Mouse (Mus musculus) forebrain, postnatal 0 days (tissue): ENCODE measurements around the gene Tap2. TPM values are rescaled to one million over a fixed set of nuclear protein-coding genes. Genes with fewer than 3 reads are reported as not detected.

ENCODE experiments used
- ATAC-seq: fragments of 200-750 bp; cut with Nextera tagmentation; 2 replicates; pipeline ENCODE4 v1.8.0; 2017; ENCODE audit warnings: mild to moderate bottlenecking, moderate library complexity
- DNase-seq: peaks from one replicate; pipeline ENCODE4 v3.0.0-alpha.2; 2015
- H3K27ac ChIP-seq: fragments of 300-500 bp; sonication (generic); 2 replicates; pipeline ENCODE4 v1.5.1; 2014; ENCODE audit warnings: low read depth, mild to moderate bottlenecking, antibody characterized with exemption, low read length, moderate library complexity, mixed read lengths
- H3K27me3 ChIP-seq: fragments of 300-500 bp; sonication (generic); 2 replicates; pipeline ENCODE4 v1.6.1; 2014; ENCODE audit warnings: mild to moderate bottlenecking, low read length, mixed read lengths; ENCODE audit not compliant: insufficient read depth
- H3K36me3 ChIP-seq: fragments of 300-500 bp; sonication (generic); 2 replicates; pipeline ENCODE4 v1.6.1; 2014; ENCODE audit warnings: mild to moderate bottlenecking, moderate library complexity; ENCODE audit not compliant: insufficient read depth
- H3K4me1 ChIP-seq: fragments of 300-500 bp; sonication (generic); 2 replicates; pipeline ENCODE4 v1.6.1; 2014; ENCODE audit warnings: antibody characterized with exemption; ENCODE audit not compliant: insufficient read depth
- H3K4me2 ChIP-seq: fragments of 300-500 bp; sonication (generic); 2 replicates; pipeline ENCODE4 v1.6.1; 2014; ENCODE audit warnings: low read depth, mild to moderate bottlenecking, moderate library complexity
- H3K4me3 ChIP-seq: fragments of 300-500 bp; sonication (generic); 2 replicates; pipeline ENCODE4 v1.5.1; 2014; ENCODE audit warnings: low read depth, low read length, mixed read lengths
- H3K9ac ChIP-seq: fragments of 300-500 bp; sonication (generic); 2 replicates; pipeline ENCODE4 v1.6.1; 2014; ENCODE audit warnings: mild to moderate bottlenecking
- H3K9me3 ChIP-seq: fragments of 300-500 bp; sonication (generic); 2 replicates; pipeline ENCODE4 v1.6.1; 2016; ENCODE audit warnings: low read length
- CTCF ChIP-seq: sonication (generic); IDR thresholded peaks from 2 replicates; pipeline ENCODE4 v1.5.1; 2016; ENCODE audit warnings: antibody characterized with exemption, control low read depth, low read depth
- WGBS: fragments of 180-500 bp; shearing (Covaris S2); extraction: QIAGEN DNeasy Blood & Tissue Kit; methylation state at CpG from one replicate; pipeline ENCODE4 v1.1.7; 2014; 5-methylcytosine and 5-hydroxymethylcytosine counted together
- polyA plus RNA-seq: library from polyadenylated mRNA; unstranded; fragments of >200 nt; fragmentation: Nextera tagmentation; extraction: Ambion mirVana; gene quantifications from 2 replicates; pipeline ENCODE4 v1.2.1, GENCODE M21; 2015
- total RNA-seq: library from RNA; depleted of rRNA; stranded (reverse); fragments of >200 nt; gene quantifications from 2 replicates; pipeline ENCODE4 v1.2.3, GENCODE M21; 2014

The Tap2 gene
- total and polyA plus RNA-seq, 2 experiments from 2014 or later = 1.9 to 3.8 TPM

- peak; percentile 38 for ATAC-seq
- H3K4me2 ChIP-seq = peak overlapping the region; percentile 90
These were observed 16.5 kb upstream of the Tap2 start for GRCm38 (mm10) chr17:34186885-34187260.

GRCm38 (mm10) chr17:34187261-34187916, 15.9 kb upstream of the Tap2 start, which contains the start of the genes Tap1 and Psmb9:
TSS of gene Tap1 (plus strand) at chr17:34187553.
TSS of gene Psmb9 (minus strand) at chr17:34187764.
- Histone ChIP-seq H3K4me3 (peak within 1 kb of the TSS; percentile 53), H3K36me3 (no peaks in the 10 kb centered on the region), H3K4me2 (peak within 1 kb of the TSS; percentile 90), H3K27ac (peak within 1 kb of the TSS; percentile 57; the same call in 1 of the 2 replicates), H3K27me3 (peaks cover 16% of the 10 kb centered on the region), H3K9ac (peak within 1 kb of the TSS; percentile 58), H3K9me3 (no peaks in the 10 kb centered on the region), H3K4me1 (peaks cover 7% of the 10 kb centered on the region; the same call in 1 of the 2 replicates)
- TF ChIP-seq CTCF = no peak
- 2% methylated on average over 46 of the region's 46 CpGs for WGBS
- ATAC-seq (peak; percentile 98), DNase-seq (peak; percentile 94)

More at GRCm38 (mm10) chr17:34186885-34187260, 16.5 kb upstream of the Tap2 start:
- 1% methylated on average over 14 of the region's 14 CpGs for WGBS
- no peak for TF ChIP-seq CTCF
- no peak for DNase-seq
- H3K4me1 ChIP-seq = peaks cover 7% of the 10 kb centered on the region; the same call in 1 of the 2 replicates
- H3K9ac ChIP-seq = peak overlapping the region; percentile 58
- H3K27me3 ChIP-seq = peaks cover 16% of the 10 kb centered on the region
- no peaks in the 10 kb centered on the region for H3K9me3 ChIP-seq
- no peak overlapping the region for H3K27ac ChIP-seq
- peak overlapping the region; percentile 53 for H3K4me3 ChIP-seq
- no peaks in the 10 kb centered on the region for H3K36me3 ChIP-seq

- Histone ChIP-seq H3K4me1 (peaks cover 7% of the 10 kb centered on the region; the same call in 1 of the 2 replicates), H3K27ac (0 out of 2 replicates have a peak overlapping the region, but pooled peaks have one; percentile 57), H3K9ac (peak overlapping the region; percentile 58), H3K36me3 (no peaks in the 10 kb centered on the region), H3K9me3 (no peaks in the 10 kb centered on the region), H3K4me3 (peak overlapping the region; percentile 53), H3K27me3 (peaks cover 20% of the 10 kb centered on the region), H3K4me2 (peak overlapping the region; percentile 90)
- 3% methylated on average over 20 of the region's 20 CpGs for WGBS
- DNase-seq (no peak), ATAC-seq (no peak)
- TF ChIP-seq CTCF = no peak
These were observed 15.3 kb upstream of the Tap2 start for GRCm38 (mm10) chr17:34188010-34188409.

- no peaks in the 10 kb centered on the region for H3K9me3 ChIP-seq
- H3K4me2 ChIP-seq = no peak overlapping the region
- no peak for DNase-seq
- H3K36me3 ChIP-seq = no peaks in the 10 kb centered on the region
- TF ChIP-seq CTCF = no peak
- ATAC-seq = no peak
- H3K4me3 ChIP-seq = no peak overlapping the region
- H3K9ac ChIP-seq = no peak overlapping the region
- no peak overlapping the region for H3K27ac ChIP-seq
- peaks cover 20% of the 10 kb centered on the region for H3K27me3 ChIP-seq
- peaks cover 7% of the 10 kb centered on the region; the same call in 1 of the 2 replicates for H3K4me1 ChIP-seq
- 78% methylated on average over 6 of the region's 6 CpGs for WGBS
These were observed 14.3 kb upstream of the Tap2 start for GRCm38 (mm10) chr17:34188986-34189385.

GRCm38 (mm10) chr17:34192852-34193251, 10.5 kb upstream of the Tap2 start:
- no peak for TF ChIP-seq CTCF
- WGBS = 26% methylated on average over 15 of the region's 16 CpGs
- ATAC-seq (no peak), DNase-seq (no peak)
- Histone ChIP-seq H3K36me3 (no peaks in the 10 kb centered on the region), H3K4me1 (peaks cover 5% of the 10 kb centered on the region; the same call in 1 of the 2 replicates), H3K4me2 (no peak overlapping the region), H3K4me3 (no peak overlapping the region), H3K9me3 (no peaks in the 10 kb centered on the region), H3K9ac (no peak overlapping the region), H3K27ac (no peak overlapping the region), H3K27me3 (peaks cover 34% of the 10 kb centered on the region)

GRCm38 (mm10) chr17:34193468-34193867, 9.9 kb upstream of the Tap2 start:
- Histone ChIP-seq H3K27ac (no peak overlapping the region), H3K9ac (no peak overlapping the region), H3K4me3 (no peak overlapping the region), H3K27me3 (peaks cover 35% of the 10 kb centered on the region), H3K9me3 (no peaks in the 10 kb centered on the region), H3K36me3 (no peaks in the 10 kb centered on the region), H3K4me2 (no peak overlapping the region), H3K4me1 (no peaks in the 10 kb centered on the region)
- DNase-seq = no peak
- ATAC-seq = no peak
- TF ChIP-seq CTCF = no peak
- WGBS = 48% methylated on average over 8 of the region's 8 CpGs

- no peak overlapping the region for H3K9ac ChIP-seq
- H3K27me3 ChIP-seq = peaks cover 44% of the 10 kb centered on the region
These were observed 8.6 kb upstream of the Tap2 start for GRCm38 (mm10) chr17:34194723-34195122.

More at GRCm38 (mm10) chr17:34194723-34195122, 8.6 kb upstream of the Tap2 start:
- H3K27ac ChIP-seq = no peak overlapping the region
- no peaks in the 10 kb centered on the region for H3K9me3 ChIP-seq
- H3K4me3 ChIP-seq = no peak overlapping the region
- no peak overlapping the region for H3K4me2 ChIP-seq
- ATAC-seq (no peak), DNase-seq (no peak)
- no peak for TF ChIP-seq CTCF
- no peaks in the 10 kb centered on the region for H3K4me1 ChIP-seq
- WGBS = 92% methylated on average over 4 of the region's 4 CpGs
- no peaks in the 10 kb centered on the region for H3K36me3 ChIP-seq
